12 mouse cellular contexts compared by ENCODE assay signal in genomic region chr6:125483515-125484312, GRCm38 (mm10). TPM values are rescaled to one million over a fixed set of nuclear protein-coding genes. Genes with fewer than 3 reads are reported as not detected.
DNase-seq lines count a peak whose midpoint lies in the region; ATAC-seq and TF ChIP-seq lines count a peak whose summit lies in the region.
"Had no signal": no experiment of that assay in that cellular context is flagged by ENCODE, and none has a peak within 500 bp of the region (broad histone marks: within the 10 kb centered on the region; RNA-seq: fewer than 3 reads in every experiment).

No protein-coding gene starts in this region.

- intact Hi-C loops in heart, postnatal 10 days (cut with DNase I), result no loop called here

- H3K4me1 ChIP-seq in heart, embryonic 13.5 days, result peaks cover 69% of the 10 kb centered on the region
- H3K4me1 ChIP-seq in embryonic fibroblast, embryonic 13.5 days (ENCODE audit: control insufficient read depth, insufficient read depth, low read length), result peaks cover 20% of the 10 kb centered on the region
- no peaks in the 10 kb centered on the region for H3K4me1 ChIP-seq in cerebellum, adult 2 months (ENCODE audit: control insufficient read depth, insufficient read depth, low read length)
- H3K4me1 ChIP-seq in hindbrain, embryonic 16.5 days (ENCODE audit: control insufficient read depth, insufficient read depth, low read depth, low read length), result peaks cover 15% of the 10 kb centered on the region

- 81% methylated on average over 12 of the region's 12 CpGs for WGBS in heart, embryonic 13.5 days
- 86% methylated on average over 12 of the region's 12 CpGs for WGBS in cerebellum, adult 2 months
- 93% methylated on average over 12 of the region's 12 CpGs for WGBS in hindbrain, embryonic 16.5 days

- DNase-seq in heart, postnatal 10 days, result no peak
- DNase-seq in natural killer cell, adult 2 months (ENCODE audit: low spot score in 2 of 2), result peak; percentile 67 to 81
- no peak for DNase-seq in cerebellum, adult 2 months
- DNase-seq in kidney, adult 9 months, result no peak
- DNase-seq: cerebellum, adult 8-10 months; kidney, adult 8-10 months had no signal

- no peaks in the 10 kb centered on the region for H3K9me3 ChIP-seq in heart, embryonic 13.5 days
- no peaks in the 10 kb centered on the region for H3K9me3 ChIP-seq in hindbrain, embryonic 16.5 days (ENCODE audit: control insufficient read depth, low read length)

- H3K27me3 ChIP-seq in heart, embryonic 13.5 days (replicated peaks), result peaks cover 46% of the 10 kb centered on the region
- H3K27me3 ChIP-seq in cerebellum, adult 2 months (ENCODE audit: control insufficient read depth, insufficient read depth, low read length), result no peaks in the 10 kb centered on the region
- H3K27me3 ChIP-seq in hindbrain, embryonic 16.5 days (replicated peaks; ENCODE audit: control insufficient read depth, insufficient read depth, low read length), result no peaks in the 10 kb centered on the region

- no peak for TF ChIP-seq POLR2A in embryonic fibroblast, embryonic 13.5 days (IDR thresholded peaks at IDR 0.05; ENCODE audit: low read depth, low read length)
- no peak for TF ChIP-seq POLR2A in cerebellum, adult 2 months (IDR thresholded peaks at IDR 0.05; ENCODE audit: borderline replicate concordance, insufficient read depth, low read length)

- H3K4me2 ChIP-seq in heart, embryonic 13.5 days, result no peak overlapping the region
- H3K4me2 ChIP-seq in hindbrain, embryonic 16.5 days (ENCODE audit: low read length), result no peak overlapping the region
- H3K4me2 ChIP-seq: midbrain, embryonic 11.5 days had no signal

- 0 out of 2 replicates have a peak overlapping the region, but pooled peaks have one; percentile 14 for H3K9ac ChIP-seq in heart, embryonic 13.5 days
- no peak overlapping the region for H3K9ac ChIP-seq in hindbrain, embryonic 16.5 days (ENCODE audit: low read depth, low read length)

- no peak for TF ChIP-seq CTCF in embryonic fibroblast, embryonic 13.5 days (IDR thresholded peaks at IDR 0.05; ENCODE audit: borderline replicate concordance, insufficient read depth, low read length)
- no peak for TF ChIP-seq CTCF in cerebellum, adult 2 months (IDR thresholded peaks at IDR 0.05; ENCODE audit: borderline replicate concordance, insufficient read depth, low read depth, low read length)

- peak overlapping the region; percentile 37; the same call in 1 of the 2 replicates for H3K27ac ChIP-seq in heart, embryonic 13.5 days (replicated peaks)
- peak overlapping the region; percentile 21; the same call in 1 of the 2 replicates for H3K27ac ChIP-seq in embryonic fibroblast, embryonic 13.5 days (ENCODE audit: insufficient read depth, low read length)
- no peak overlapping the region for H3K27ac ChIP-seq in cerebellum, adult 2 months (ENCODE audit: insufficient read depth, low read length)
- H3K27ac ChIP-seq in hindbrain, embryonic 16.5 days (ENCODE audit: low read depth, low read length), result no peak overlapping the region

- no peak for ATAC-seq in heart, embryonic 13.5 days (ENCODE audit: extremely low read depth, insufficient number of reproducible peaks, low FRiP score, low TSS enrichment)
- peak; percentile 69 for ATAC-seq in CD4-positive, CD25-positive, alpha-beta regulatory T cell, adult 4 months
- no peak for ATAC-seq in hindbrain, embryonic 16.5 days

- no peak overlapping the region for H3K4me3 ChIP-seq in heart, embryonic 13.5 days
- H3K4me3 ChIP-seq in embryonic fibroblast, embryonic 13.5 days (ENCODE audit: insufficient read depth, low read length), result no peak overlapping the region
- no peak overlapping the region for H3K4me3 ChIP-seq in cerebellum, adult 2 months (replicated peaks; ENCODE audit: insufficient read depth, low read depth, low read length)
- no peak overlapping the region for H3K4me3 ChIP-seq in hindbrain, embryonic 16.5 days (ENCODE audit: low read length)
- H3K4me3 ChIP-seq: erythroblast, embryonic 14.5 days had no signal

- H3K36me3 ChIP-seq in heart, embryonic 13.5 days, result no peaks in the 10 kb centered on the region
- H3K36me3 ChIP-seq in hindbrain, embryonic 16.5 days (ENCODE audit: control insufficient read depth, insufficient read depth, low read length), result no peaks in the 10 kb centered on the region

RNA-seq across cellular contexts. Expression of gene Cd9, which starts 10.9 kb away (rescaled TPM):
- polyA plus RNA-seq in heart, embryonic 13.5 days (2015; fragmentation: Nextera tagmentation; extraction: Ambion mirVana), result 79.6 and 84.5 TPM in 2 replicates
- total RNA-seq in heart, postnatal 10 days (2021), result 10 to 100 TPM; 77.7 to 79.8 TPM
- polyA plus RNA-seq in CD4-positive, CD25-positive, alpha-beta regulatory T cell, adult 4 months (2017; shearing (Covaris generic)), result 100 to 1,000 TPM in 1 of 2 experiments, 10 to 100 TPM in 1; 98.5 to 108 TPM
- 170 and 246 TPM in 2 replicates for polyA plus RNA-seq in embryonic fibroblast, embryonic 13.5 days (2011; ENCODE audit: insufficient read length, low read depth, missing spikeins)
- 91.2 and 96.9 TPM in 2 replicates for polyA plus RNA-seq in cerebellum, adult 2 months (2012; rRNA removed)
- polyA plus RNA-seq in hindbrain, embryonic 16.5 days (2015; fragmentation: Nextera tagmentation; extraction: Ambion mirVana), result 127 and 137 TPM in 2 replicates
- polyA plus RNA-seq: erythroblast, embryonic 14.5 days had no signal

Comparison
In these comparisons a context has a peak if more than half of its experiments do, and no peak if none do; other contexts are left out.
1. H3K27ac ChIP-seq: peak in heart, embryonic 13.5 days (single experiment) and embryonic fibroblast, embryonic 13.5 days (single experiment); none in cerebellum, adult 2 months (single experiment) and hindbrain, embryonic 16.5 days (single experiment).
2. DNase-seq: peak in natural killer cell, adult 2 months (2 of 2); none in heart, postnatal 10 days (0 of 2), cerebellum, adult 2 months (0 of 2) and kidney, adult 9 months (single experiment).